Mouse (Mus musculus) left cerebral cortex, postnatal 14 days (tissue): ENCODE measurements at regions not wholly inside any gene's neighbourhood (a gene's known extent, or its start where the extent isn't known, plus 50 kb on each side); places are given as distances from the start of the nearest gene placed in this dataset.
A peak's percentile ranks its signal among the peaks of the same experiment; 100 is the strongest.
"Not testable (repeated sequence)": the region's sequence is repeated elsewhere in the genome, so short reads cannot be mapped to it uniquely, and the experiment has no call there.

Experiments
- DNase-seq, 2 experiments: peaks; one replicate each; pipeline ENCODE4 v3.0.0; 2021 to 2022; ENCODE audit warnings: low spot score in 2 of 2, mixed read lengths in 1 of 2
- intact Hi-C: fragments of 180-260 bp; cut with DNase I; formaldehyde crosslinking; loops from one replicate; pipeline ENCODE4 v1.15.1; 2025

DNA sequence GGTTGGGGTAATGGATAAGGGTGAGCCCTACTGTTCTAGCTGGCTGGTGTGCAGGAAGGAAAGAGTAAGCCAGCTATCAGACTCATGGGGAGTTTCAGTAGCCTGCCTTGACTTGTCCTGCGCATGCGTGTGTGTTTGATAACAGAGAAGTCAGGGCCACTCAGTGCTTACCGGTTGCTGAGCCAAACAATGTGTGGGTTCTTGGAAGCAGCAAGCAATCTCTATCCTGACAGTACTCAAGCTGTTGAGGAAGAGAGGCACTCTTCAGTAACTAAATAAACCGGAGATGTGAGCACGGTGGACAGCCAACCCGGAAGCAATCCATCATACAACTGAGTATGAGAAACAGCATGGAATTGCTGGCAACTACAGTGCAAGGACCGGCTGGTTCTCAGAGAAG is 160.1 kb upstream of the Arid1b start:
- intact Hi-C loops: no loop called here
- DNase-seq: no peak

DNA sequence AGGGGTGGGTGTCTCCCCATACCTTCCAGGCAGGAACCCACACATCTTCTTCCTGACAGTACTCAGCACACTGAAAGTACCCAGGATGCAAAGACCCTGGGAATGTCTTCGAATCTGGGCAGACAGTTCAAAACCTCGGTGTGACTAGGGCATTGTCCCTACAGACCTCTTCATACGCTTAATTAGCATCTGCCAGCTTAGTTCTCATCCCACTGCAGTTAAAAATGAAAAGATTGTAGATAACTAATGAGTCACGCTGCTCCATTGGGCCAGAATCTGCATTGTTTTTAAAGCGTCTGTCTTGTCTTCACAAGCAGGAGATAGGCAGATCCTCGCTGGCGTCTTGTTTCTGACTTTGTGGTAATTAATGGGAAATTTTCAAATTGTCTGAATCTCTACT is 159.6 kb upstream of the Arid1b start:
- intact Hi-C loops: no loop called here
- DNase-seq: no peak

GRCm38 (mm10) chr17:4835065-4835705 is 158.9 kb upstream of the Arid1b start:
- intact Hi-C loops: no loop called here
- no peak for DNase-seq

DNA sequence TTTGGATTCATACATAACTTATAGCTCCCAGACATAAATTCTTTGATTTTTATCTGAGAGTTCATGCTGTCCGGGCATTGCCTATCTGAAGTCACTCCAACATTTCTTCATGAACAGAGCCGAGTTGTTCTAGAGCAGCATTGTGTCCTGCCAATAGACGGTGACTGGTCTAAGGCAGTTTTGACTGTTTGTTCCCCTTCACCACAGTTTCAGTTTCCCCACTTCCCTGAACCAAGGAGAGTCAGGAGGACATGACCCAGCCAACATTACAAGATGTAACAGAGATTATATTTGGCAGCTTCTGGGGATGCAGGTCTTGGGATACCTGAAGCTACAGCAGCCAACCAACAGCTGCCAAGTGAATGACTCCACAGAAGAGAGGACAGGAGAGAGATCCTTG is 154.0 kb upstream of the Arid1b start:
- DNase-seq: no peak
- intact Hi-C loops: no loop called here

DNA sequence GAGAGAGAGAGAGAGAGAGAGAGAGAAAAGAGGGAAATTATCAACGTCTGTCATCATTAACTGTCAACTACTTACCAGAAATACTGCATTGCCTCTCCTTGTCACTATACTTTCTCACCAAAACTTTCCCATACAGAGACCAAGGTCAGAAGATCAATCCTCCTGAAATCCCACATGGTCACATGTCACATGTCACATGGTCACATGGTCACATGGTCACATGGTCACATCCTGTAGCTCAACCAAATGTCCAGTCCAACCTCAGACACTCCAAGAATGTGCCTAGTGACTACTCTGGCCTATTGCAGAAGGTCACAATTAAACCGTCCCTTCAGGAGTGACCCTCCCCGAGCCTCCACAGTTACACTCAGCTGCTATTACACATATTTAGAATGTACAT is 135.8 kb upstream of the Arid1b start:
- no peak for DNase-seq
- intact Hi-C loops: no loop called here

DNA sequence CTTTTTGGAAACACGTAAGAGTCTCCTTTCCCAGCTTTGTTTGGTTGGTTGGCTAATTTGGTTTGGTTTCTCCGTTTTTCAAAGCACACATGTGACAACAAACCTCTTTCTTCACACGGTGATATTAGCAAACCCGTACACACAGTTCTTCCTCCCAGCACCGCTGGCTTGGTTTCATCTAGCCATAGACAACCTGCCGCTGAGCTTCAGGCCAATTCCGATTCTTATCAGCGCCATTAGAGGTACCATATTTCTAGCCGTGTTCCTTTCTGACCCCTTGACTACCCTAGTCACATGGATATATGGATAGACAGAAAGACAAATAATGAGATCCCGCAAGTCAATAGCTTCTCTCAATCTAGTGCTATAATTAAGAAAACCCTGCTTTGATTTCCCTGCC is 129.2 kb upstream of the Arid1b start:
- DNase-seq: no peak
- intact Hi-C loops: no loop called here

DNA sequence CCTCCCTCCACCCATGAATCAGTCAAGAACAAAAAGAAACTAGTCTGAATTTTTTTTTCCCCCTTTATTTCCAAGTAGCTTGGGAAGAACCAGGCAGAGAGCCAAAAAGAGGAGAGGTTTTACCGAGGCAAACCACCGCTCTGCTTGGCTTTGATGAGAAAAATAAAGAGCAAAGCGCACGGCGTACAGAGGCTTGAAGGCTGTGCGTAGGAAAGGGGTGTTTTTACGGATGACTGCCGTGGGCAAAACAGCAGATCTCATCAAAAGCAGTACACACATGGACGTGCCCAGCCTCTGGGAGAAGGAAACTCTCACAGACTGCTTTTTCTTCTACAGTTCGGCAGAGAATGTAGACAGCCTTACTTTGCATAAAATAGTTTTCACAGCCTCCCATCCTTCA is 128.5 kb upstream of the Arid1b start:
- DNase-seq: peak; percentile 45 to 78
- intact Hi-C loops: no loop called here

DNA sequence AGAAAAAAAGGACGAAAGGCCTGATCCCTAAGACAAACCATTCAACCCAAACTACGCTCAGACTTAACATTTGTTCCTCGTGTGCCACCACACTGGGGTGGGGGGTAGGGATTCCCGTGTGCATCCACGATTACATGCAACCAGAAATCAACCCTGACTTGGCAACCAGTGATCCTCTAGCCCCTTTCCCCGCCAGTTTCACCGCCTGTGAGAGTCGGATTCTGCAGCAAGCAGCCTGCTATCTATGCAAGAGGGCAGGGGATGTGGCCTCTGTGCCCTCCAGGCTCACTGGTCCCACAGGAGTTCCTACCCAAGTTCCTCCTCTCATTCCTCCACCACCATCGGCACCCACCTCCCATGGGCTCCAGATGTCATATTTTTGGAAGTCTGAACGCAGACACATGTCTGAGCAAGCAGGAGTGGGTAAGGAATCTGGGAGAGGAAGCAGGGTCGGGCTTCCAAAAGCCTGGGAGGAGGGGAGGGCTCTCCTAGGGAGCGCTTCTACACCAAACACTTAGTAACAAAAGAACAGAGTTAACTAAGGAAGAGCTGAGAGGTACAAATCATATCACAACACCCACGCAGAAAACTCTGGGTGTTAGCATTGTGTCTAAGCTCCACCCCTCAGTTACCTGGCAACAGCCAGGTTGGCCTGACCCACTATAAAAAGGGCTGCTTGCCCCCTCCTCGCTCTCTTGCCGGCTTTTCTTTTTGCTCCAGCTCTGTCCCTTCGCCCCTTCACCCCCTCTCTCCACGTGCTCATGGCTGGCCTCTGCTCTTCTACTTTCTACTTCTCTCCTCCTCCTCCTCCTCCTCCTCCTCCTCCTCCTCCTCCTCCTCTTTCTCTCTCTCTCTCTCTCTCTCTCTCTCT is 127.9 kb upstream of the Arid1b start:
- intact Hi-C loops: no loop called here
- DNase-seq: peak; percentile 19 to 57

DNA sequence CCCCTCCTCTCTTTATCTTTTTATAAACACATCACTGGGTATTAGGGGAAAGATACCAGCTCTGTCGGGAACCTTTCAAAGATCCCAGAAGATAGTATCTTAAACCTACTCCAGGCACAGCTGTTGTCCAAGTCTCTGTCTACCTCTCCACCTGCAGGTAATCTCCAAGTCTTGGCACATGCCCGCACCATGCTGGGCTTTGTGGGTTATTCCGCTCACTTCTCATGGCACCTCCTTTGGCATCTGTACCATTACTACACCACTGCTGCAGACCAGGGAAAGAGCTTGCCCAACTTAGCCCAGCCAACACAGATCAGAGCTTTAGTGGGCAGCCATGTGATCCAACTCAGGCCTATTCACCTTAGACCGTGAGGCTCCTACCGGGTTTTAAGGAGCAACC is 127.0 kb upstream of the Arid1b start:
- intact Hi-C loops: no loop called here
- no peak for DNase-seq

- intact Hi-C loops: no loop called here
- no peak for DNase-seq
Observed at GRCm38 (mm10) chr17:4867754-4868445, 126.2 kb upstream of the Arid1b start.

DNA sequence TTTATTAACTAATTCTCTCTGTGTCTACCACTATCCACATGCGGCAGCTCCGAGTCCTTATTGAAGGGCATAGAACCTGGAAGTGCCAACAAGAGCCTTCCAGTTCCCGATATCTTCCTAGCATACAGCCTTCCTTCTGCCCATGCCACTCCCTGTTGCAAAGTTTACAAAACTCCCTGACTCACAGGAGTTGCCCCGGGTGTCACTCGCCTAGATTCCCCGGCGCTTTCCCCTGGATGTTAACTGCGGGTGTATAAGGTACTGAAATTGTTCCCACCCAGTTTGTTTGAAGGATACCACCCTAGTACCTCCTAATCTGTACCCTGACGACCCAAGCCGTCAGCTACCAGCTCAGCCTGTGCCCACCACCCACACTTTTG is 125.7 kb upstream of the Arid1b start:
- intact Hi-C loops: no loop called here
- no peak for DNase-seq

DNA sequence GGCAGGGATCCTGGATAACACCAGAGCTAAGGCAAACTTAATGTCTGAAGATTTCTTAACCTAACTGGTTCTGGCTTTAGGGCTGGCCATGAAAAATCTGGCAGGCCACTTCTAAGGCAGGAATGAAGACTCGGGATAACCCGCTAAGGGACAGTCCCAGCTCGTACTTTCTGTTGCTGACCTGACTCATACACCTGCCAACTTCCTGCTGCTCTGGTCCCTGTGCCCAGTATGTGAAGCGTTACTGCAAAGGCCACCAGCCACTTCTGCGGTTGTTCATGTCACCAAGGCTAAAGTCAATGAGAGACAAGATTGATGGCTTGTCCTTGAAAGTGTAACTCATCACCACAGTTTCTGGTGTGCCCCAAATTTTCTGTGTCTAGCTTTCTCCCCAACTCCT is 125.3 kb upstream of the Arid1b start:
- intact Hi-C loops: no loop called here
- no peak for DNase-seq

GRCm38 (mm10) chr17:4871267-4871666 is 122.9 kb upstream of the Arid1b start:
- intact Hi-C loops: no loop called here
- no peak for DNase-seq

DNA sequence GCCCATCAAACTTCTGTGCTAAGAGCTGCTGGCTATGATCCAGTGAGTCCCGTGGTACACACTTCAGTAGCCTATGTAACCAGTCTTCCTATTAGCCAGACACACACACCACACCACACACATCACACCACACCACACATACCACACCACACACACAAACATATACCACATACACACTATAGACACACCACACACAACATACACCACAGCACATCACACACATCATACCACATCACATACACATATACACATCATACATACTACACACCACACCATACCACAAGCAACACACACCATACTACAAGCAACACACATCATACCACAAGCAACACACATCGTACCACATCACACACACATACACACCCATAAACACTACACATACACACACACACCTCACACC is 119.7 kb upstream of the Arid1b start:
- intact Hi-C loops: no loop called here
- no peak for DNase-seq

GRCm38 (mm10) chr17:4875086-4876046 is 118.8 kb upstream of the Arid1b start:
- DNase-seq: no peak
- intact Hi-C loops: no loop called here

GRCm38 (mm10) chr17:4876431-4876830 is 117.7 kb upstream of the Arid1b start:
- peak in 1 of 2 experiments; percentile 54 for DNase-seq
- intact Hi-C loops: no loop called here

- intact Hi-C loops: no loop called here
- no peak for DNase-seq
Observed at GRCm38 (mm10) chr17:4881473-4881872, 112.7 kb upstream of the Arid1b start.

GRCm38 (mm10) chr17:4884083-4884482 is 110.0 kb upstream of the Arid1b start:
- intact Hi-C loops: no loop called here
- DNase-seq: no peak

DNA sequence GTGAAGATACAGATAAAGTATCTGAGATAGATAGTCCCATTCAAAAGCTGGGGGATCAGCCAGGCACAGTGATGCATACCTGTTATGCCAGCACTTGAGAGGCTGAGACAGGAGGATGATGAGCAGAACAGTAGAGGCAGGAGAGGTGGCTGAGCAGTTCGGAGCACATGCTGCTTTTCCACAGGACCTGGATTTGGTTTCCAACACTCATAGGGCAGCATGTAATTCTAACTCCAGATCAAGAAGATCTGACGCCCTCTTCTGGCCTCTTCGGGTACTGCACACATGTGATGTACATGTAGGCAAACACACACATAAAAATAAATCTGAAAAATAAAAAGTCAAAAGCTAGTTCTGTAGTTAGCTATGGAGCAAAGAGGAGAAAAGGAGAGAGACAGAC is 109.4 kb upstream of the Arid1b start:
- intact Hi-C loops: no loop called here
- no peak for DNase-seq

DNA sequence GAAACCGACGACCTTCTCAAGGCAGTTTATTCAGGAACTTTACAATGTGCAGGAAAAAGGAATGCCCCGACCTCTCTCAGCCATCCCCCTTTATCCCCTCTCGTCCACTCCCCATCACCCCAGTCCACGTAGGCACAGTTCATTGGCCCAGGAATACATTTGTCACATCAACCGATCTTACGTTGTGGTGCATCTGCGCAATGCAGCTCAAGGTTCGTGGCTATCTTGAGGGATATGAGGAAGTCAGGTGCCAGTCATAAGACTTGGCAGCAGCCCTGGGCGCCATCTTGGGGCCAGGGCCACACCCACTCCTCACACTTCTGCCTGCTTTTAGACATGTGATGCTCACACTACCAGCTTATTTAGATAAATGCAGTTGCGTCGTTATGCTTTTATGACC is 106.8 kb upstream of the Arid1b start:
- DNase-seq, intact Hi-C loops: not testable (repeated sequence)
